Mouse (Mus musculus) mature B cell (primary cell): Measurements from ENCODE around the gene Drd4.
"Not testable (repeated sequence)": the region's sequence is repeated elsewhere in the genome, so short reads cannot be mapped to it uniquely, and the experiment has no call there.

Experiments
- in situ Hi-C: fragments of 300-500 bp; cut with MboI; formaldehyde crosslinking; loops from 2 replicates; pipeline ENCODE4 v1.14.3; 2019

The Drd4 gene

DNA sequence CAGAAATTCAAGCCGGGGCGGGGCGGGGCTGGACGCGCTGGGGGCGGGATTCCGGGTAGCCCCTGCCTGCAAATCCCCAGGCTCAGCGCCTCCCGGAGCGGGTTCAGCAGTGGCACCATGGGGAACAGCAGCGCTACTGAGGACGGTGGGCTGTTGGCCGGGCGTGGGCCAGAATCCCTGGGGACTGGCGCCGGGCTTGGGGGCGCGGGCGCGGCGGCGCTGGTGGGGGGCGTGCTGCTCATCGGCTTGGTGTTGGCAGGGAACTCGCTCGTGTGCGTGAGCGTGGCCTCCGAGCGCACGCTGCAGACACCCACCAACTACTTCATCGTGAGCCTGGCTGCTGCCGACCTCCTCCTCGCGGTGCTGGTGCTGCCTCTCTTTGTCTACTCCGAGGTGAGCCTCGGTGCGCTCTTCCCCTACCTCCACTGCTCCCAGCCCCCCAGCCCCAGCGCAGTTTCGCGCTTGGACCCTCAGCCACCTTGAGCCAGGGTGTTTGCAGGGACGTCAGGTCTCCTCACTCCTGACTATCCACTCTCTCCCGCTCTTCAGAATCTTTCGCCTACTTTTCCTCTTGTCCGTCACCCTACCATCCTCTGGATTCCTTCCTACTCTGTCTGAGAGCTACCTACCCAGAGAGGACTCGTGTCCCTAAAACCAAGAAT is at the start of gene Drd4:
Drd4 (plus strand) TSS at position 86 of the 662 bp plus-strand sequence.
- in situ Hi-C loops = no loop called here

DNA sequence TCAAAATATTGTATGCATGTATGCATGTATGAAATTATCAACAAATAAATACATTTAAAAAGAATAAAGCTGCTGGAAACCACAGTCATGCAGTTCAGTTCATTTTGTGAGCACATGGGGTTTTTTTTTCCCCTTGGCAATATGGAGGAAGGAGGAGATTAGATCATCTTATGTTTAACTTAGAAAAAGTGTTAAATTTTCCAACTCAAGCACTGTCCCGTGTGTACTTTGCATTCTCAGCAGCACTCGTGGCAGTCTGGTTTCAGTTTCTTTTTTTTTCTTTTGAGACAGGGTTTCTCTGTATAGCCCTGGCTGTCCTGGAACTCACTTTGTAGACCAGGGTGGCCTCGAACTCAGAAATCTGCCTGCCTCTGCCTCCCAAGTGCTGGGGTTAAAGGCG is 41.3 kb upstream of the Drd4 start:
- in situ Hi-C loops = not testable (repeated sequence)

DNA sequence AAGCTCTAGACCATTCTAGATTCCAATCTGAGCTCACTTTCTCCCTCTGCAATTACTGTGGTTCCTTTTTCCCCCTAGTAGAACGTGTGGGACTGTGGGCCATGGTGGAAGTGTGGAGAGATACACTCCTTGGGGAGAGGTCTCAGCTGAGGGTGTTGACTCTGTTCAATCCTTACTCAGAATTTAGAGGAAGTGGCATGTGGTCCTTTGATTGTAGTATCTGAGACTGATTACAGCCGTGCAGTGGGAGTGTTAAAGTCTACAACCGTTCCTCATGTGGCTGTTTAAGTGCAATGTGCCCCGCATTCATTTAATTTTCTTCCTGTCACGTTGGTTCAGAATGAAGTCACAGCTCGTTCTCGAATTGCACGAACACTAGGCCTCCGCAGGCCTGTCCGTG is 35.6 kb upstream of the Drd4 start:
- in situ Hi-C loops = no loop called here

DNA sequence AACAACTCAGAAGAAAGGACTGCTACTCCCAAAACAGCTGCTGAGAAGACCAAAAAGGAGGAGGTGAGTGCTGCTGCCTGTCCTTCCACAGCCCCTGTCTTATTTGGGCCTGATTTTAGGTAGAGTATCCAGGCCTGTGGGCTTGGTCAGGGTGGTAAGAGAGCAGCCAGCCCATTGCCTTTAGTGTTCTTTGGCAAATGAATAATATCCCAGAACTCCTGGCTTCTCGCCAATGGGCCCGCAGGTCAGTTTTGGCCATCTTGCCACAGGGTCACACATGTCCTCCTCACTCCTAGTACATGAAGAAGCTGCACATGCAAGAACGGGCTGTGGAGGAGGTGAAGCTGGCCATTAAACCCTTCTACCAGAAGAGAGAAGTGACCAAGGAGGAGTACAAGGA is 30.3 kb upstream of the Drd4 start:
- in situ Hi-C loops = no loop called here

DNA sequence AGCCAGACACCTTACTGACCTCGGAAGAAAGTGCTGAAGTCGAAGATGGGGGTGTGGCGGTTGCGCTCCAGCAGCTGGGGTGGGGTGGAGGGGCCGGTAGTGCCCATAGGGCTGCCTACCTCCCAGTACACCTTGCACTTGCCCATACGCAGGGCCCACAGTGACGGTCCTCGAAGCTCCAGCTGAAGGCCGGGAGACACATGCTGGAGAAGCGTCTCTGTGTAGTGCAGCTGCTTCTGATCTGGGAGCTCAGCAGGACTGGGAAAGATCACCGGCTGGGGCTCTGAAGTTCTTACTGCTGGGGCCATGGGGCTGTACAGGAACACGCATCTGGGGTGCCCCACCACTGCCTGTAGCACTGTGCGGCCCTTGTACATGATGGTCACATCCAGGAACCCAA is 28.2 kb upstream of the Drd4 start:
- in situ Hi-C loops = no loop called here

DNA sequence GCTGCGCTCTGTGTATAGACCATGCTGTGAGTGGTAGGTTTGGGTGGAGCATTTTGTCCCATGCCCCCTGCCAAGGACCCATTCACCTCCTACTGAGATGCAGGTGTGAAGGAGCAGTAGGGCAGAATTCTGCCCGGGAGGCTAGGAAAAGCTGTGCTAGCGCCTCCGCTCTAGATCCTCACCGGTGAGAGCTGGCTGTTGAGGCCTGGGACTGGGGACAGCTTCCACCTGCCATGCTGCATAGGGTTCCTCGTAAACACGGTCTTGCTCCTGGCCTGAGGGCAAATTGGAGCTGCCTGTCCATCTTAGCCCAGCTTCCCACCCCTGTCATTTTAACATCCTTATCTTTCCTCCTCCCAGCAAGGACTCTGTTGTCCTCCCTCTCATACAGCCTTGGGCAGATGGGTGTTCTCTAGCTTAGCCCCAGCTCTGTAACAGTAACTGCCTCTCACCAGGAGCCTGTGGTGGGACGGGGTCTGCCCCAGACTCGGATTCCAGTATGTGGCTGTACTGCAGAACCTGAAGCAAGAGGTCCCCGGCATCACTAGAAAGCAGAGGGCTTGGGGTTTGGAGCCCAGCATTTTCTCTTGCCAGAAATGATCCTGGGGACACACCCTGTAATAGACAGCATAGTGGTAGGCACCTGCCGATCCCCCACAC is 27.6 kb upstream of the Drd4 start:
- in situ Hi-C loops = no loop called here

DNA sequence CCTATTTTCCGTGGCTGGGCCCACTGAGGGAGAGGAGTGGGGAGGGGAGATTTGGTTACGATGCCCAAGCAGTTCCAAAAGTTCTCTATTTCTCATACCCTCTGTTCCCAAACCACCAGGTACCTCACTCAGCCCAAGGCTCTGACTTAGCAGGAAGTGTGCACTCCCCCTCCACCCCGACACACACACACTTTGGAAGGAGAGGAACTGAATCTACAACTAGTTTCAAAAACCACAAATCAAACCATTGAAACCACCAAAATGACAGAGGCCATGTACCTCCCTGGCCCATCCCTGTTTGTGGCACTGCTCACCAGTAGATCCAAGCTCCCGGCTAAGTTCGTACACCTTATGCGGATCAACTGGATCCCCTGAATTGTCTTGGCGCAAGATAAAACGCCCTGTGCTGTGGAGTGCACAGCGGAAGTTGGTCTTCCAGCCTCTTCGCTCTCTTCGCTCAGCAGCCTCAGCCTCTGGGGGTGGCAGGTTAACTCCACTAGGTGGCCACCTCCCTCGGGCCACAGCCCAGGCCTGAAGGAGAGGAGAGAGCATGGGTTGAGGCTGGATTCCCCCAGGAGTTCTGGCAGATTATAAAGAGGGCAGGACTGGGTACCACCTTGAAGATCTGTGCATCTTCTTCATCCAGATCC is 26.9 kb upstream of the Drd4 start:
- in situ Hi-C loops = no loop called here

DNA sequence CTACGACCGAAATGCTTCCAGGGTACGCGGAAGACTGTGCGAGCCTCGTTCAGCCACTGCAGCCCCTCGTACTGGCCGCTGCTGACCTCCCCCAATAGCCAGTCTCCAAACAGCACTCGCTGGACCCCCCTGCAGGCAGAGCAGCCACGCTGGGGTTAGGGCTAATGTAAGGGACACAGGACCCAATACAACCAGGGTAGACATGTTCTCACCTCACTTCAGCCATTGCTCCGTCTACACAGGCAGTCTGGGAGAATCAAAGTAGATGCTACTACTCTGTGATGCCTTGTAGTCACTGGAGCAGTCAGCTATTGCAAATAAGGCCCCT is 26.4 kb upstream of the Drd4 start:
- in situ Hi-C loops = no loop called here

DNA sequence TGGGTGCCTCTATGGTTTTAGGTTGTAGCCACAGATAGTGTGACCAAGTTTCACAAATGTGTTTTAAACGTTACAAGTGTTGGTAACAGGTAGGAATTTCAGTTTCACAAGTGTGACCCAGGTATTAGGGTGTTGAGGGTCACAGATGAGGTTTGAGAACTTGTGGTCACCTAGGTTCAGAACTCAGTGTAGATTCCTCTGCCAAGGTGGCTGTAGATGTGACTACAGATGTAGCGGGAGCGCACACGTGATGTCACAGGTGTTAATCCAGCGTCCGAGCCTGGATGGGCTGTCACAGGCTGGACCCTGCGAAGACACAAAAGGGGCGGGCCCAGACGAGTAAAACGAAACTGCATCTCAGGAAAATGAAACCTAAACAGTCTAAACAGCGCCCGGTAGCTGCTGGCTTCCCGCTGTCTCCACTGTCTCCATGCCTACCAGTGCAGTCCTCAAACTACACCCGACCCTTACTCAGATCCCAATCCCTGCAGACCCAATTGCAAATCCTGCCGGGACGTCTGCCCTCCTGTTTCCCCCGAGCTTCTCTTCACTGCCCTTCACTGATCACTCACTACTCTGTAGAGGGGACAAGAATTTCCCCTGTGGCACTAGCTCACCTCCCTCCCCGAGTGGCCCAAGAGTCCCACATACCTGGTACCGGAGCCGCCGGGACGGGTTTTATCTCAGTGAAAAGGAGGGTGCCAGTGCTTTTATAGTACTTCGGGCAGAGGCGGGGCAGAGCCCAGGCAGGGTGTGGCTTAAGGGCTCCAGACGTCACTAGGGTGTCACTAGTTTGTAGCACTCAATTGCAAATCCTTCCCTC is 25.9 kb upstream of the Drd4 start, which contains the start of gene Irf7:
Irf7 (minus strand) TSS at position 743 of the 823 bp plus-strand sequence.
- in situ Hi-C loops = no loop called here

DNA sequence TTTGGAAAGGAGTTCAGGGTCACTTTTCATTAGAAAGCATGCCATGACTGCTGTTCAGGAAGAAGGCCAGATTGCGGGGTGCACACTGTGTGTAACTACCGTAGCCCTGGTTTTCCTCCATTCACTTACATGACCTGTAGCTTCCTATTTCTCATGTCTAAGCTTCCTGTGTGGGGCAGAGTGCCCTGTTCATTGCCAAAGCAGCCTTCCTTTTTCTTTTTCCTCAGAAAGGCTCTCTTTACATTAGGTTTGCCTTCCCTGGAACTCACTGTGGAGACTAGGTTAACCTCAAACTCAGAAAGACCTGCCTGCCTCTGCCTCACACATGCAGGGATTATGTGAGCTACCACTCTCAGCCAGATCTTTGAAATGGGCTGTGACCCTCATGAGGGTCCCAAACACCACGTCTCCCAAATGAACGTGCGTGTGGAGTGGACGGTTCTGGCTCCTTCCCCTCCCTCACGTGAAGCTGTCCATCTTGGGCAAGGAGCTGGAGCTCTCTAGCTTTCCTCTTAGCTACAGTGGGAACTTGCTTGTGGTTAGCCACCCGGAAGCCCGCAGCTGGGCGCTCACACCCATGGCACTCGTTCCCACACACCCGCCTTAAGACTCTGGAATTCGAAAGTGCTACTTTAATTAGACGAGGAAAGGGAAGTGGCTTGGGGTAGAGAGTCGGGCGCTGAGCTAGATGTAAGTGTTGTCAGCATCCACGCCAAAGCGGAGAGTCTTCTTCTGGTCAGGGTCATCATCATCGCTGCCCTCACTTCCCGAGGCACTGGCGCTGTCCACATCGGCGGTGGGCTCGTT is 23.1 kb upstream of the Drd4 start:
- in situ Hi-C loops = no loop called here

DNA sequence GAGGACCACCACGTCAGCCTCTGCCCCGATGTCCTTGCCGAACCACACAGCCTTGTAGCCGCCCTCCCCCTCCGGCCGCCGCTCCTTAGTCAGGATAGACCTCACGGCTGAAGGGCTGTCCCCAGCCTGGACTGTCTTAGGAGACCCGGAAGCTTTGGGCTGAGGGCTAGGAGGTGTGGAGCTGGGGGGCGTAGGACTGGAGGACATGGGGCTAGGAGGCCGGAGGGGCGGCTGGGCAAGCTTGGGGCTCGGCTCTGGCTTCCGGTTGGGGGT is 22.6 kb upstream of the Drd4 start:
- in situ Hi-C loops = no loop called here

DNA sequence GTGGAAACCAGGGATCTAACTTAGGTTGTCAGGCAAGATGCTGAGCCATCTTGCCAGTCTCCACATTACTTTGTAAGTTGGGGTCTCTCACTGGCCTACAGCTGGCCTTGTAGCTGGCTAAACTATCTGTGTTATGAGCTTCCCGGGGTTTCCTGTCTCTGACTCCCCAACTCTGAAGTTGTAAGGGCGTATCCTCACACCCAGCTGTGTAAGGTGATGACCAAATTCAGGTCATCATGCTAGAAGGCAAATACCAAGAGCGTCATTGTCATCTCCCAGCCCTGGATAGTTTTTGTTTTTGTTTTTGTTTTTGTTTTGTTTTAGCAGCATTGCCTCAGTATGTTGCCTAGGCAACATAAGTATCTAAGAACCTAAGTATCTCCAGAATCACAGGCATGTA is 21.2 kb upstream of the Drd4 start:
- in situ Hi-C loops = no loop called here

DNA sequence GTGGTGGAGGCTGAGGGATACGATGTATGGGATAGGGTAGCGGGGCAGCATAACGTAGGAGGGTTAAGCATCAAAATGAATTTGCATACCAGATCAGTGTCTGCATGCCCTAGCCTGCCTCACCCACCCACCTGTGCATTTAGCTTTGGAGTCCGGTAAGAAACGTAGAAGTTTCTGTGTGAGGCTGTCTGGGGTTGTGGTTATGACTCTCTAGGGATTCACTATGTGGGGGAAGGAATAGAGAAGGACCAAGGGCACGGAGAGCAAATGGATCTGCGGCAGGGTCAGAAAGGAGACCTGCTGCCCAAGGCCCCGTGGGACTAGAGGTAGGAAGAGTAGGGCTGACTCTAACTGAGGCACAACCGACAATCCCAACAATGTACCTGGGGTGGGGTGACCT is 16.4 kb upstream of the Drd4 start:
- in situ Hi-C loops = no loop called here

DNA sequence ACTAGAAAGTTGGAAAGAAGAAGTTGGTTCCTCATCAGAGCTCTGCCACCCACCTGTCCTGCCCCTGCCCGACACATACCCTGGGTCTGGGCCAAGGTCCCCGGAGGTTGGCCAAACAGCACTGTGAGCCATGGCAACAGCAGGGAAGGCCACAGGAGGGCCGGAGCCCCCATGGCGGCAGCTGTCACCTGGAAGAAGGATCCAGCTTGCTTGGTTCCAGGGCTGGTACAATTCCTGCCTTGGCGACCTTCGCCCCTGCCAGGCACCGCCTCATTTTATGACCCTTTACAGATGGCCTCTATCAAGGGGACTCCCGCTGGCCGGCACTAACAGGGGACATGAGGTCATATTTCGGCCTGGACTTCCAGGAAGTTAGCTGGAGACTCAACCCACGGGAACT is 15.3 kb upstream of the Drd4 start, which contains the start of gene Cdhr5:
Cdhr5 (minus strand) TSS at position 241 of the 400 bp plus-strand sequence.
- in situ Hi-C loops = no loop called here

DNA sequence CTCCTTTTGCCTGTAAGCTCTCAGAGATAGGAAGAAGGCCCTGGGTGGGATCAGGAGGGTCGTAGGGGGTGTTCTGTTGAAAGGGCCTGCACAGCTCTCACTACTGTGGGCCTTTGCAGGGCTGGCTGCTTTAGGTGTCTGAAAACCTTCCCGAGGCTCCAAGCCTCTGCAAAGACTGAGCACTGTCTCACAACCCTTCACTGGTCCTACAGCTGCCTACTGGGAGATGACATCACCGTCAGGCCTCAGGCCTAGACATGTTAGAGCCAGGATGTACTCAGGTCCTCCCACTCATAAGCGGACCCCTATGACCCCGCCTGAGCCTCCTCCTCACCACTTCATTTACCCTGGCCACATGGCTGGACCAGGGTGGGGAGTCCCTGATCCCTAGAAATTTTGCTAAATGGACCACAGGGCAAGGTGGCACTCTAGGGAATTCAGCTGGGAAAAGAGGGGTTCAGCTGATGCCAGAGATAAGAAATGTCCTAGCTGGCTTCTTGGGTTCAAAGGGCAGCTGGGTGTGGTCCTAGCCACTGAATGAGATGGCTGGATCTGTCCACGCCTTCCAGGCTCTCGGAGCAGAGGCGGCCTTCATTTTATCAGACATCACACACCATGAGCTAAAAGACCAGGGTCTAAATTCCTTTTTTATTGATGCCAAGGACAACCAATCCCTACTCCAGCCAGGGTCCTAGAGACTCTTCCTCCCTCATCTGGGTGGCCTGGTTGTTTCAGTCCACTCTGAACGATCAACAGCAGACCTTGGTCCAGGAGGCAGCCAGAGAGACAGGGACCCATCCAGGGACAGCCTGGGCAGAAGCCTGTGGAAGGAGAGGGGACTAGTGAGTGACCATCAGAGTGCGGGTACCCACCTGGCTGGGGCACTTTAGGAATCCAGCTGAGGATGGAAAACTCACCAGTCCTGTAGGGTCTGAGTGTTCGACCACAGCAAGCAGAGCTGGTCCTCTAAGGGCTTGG is 13.8 kb upstream of the Drd4 start:
- in situ Hi-C loops = no loop called here

DNA sequence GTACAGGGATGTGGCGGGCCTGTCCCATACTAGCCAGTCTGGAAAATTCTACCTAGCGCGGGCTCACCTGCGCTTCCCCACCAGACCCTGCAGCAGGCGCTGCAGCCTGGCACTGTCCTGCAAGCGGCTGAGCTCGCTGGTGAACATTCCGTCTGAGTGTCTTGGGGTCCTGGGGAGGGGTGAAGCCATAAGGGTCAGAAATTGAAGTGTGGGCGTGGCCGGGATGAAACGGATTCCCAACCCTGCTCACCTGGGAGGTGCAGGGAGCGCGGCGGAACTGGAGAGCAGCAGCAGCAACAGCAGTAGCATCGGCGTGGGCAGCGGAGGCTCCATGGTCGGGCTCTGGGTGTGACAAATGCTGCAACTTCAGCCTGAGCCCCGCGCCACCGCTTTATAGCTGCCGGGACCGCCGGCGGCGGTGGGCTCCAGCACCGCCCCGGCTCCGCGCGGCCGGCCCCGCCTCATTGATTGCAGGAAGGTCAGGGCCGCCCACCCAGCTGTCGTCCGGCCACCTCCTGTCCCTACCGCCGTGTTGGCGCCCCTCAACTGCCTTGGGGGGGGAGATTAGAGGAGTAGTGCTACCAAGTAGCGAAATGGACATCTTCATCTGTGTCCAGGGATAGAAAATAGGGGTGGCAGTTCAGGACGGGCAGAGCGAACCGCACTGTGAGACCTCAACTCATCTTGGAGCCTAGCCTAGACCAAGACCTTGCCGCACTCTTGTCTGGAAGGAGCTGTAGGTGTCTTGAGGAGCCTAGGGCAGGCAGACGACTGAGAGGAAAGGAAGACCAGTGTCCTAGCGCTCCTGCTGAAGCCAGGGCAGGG is 12.8 kb upstream of the Drd4 start, which contains the start of gene Sct:
Sct (minus strand) TSS at position 368 of the 825 bp plus-strand sequence.
- in situ Hi-C loops = no loop called here

DNA sequence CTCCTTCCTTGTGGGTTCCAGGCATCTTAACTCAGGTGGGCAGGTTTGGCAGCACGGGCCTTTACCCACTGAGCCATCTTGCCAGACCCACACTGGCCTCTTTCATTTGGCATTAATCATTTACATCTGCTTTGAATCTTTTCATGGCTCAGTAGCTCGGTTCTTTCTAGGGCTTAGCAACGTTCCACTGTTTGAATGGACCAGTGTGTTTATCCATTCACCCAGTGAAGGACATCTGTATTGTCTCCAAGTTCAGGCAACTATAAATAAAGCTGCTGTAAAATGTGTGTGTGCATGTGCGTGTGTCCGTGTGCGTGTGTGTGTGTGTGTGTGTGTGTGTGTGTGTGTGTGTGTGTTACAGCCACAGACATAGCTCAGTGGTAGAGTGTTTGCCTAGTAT is 10.4 kb upstream of the Drd4 start:
- in situ Hi-C loops = no loop called here

DNA sequence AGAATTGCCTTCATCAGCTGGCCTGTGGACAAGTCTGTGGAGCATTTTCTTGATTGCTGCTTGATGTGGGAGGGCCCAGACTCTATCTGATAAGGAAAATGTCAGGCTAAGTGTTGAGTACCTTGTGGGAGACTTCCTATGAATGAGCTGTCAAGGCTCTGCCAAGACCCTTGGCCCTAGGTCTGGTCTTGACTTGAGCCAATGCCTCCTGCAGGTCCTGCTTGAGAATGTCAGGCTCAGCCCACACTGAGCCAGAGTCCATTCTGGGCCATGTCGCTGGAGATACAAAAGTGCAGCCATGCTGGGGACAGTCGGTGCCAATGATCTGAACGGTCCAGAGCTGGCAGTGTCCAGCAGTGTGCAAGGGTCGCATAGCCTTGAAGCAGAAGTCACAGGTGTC is 9.1 kb upstream of the Drd4 start:
- in situ Hi-C loops = no loop called here

DNA sequence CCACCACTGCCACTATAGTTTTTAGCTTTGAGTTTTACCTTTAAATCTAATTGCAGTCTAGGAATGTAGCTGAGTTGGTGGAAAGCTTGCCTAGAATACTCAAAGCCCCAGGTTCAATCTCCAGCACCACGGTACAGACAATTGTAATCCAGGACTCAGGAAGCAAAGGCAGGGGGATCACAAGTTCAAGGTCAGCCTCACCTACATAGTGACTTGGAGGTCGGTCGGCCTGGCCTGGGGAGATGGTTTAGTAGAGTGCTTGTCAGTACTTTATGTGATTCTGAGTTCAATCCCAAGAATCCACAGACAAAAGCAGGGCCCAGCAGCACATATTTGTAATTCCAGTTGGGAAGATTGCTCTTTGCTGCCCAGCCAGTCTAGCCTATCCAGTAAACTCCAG is 3.8 kb upstream of the Drd4 start:
- in situ Hi-C loops = no loop called here
